Mouse (Mus musculus): Measurements from ENCODE around the gene Neu2.

DNA sequence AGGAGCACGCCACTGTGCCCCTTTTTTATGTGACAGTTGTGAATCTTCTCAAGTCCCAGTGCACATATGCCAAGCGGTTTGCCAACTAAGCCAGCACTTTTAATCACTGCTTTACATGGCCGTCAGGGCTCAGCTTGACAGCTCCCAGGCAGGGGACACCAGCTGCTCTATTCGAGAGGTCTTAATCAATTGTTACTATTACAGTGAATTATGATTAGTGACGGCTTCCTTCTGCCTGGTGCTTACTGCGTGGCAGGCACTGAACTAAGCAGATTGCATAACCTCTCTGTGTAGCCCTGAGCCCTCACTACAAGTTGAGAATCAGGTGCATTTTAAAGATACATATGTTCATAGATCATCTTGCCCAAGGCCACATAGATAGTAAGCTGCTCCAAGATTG, 64.7 kb downstream of the Neu2 start:
- TF ChIP-seq CTCF (IDR thresholded peaks at IDR 0.05; ENCODE audit: control insufficient read depth, insufficient read depth, low read length) (no peak), POLR2A (IDR thresholded peaks at IDR 0.05; ENCODE audit: borderline replicate concordance, control insufficient read depth, low read depth, low read length) (no peak)
